Mouse (Mus musculus): ENCODE measurements around the gene Taar8c.
"Not testable (repeated sequence)": the region's sequence is repeated elsewhere in the genome, so short reads cannot be mapped to it uniquely, and the experiment has no call there.

Gene Taar8c

GRCm38 (mm10) chr10:24101812-24102211 is at the start of gene Taar8c:
Taar8c (minus strand) TSS chr10:24101912.
- DNase-seq (ENCODE audit: extremely low read depth, low read depth) = not testable (repeated sequence)

GRCm38 (mm10) chr10:24150086-24150485 is 48.4 kb upstream of the Taar8c start:
- DNase-seq (ENCODE audit: extremely low read depth, low read depth) = no peak

GRCm38 (mm10) chr10:24149135-24149781 is 47.5 kb upstream of the Taar8c start, which contains the start of gene Stx7:
Stx7 (plus strand) TSS chr10:24149302.
- DNase-seq (ENCODE audit: extremely low read depth, low read depth) = peak; percentile 92

- no peak for DNase-seq (ENCODE audit: extremely low read depth, low read depth)
Measured at GRCm38 (mm10) chr10:24142735-24143134, 41.0 kb upstream of the Taar8c start.

- DNase-seq (ENCODE audit: extremely low read depth, low read depth) = no peak
Measured at GRCm38 (mm10) chr10:24138623-24139261, 37.0 kb upstream of the Taar8c start.

- DNase-seq (ENCODE audit: extremely low read depth, low read depth) = peak; percentile 27
Measured at GRCm38 (mm10) chr10:24134071-24134645, 32.4 kb upstream of the Taar8c start.

GRCm38 (mm10) chr10:24133132-24133531 is 31.4 kb upstream of the Taar8c start:
- DNase-seq (ENCODE audit: extremely low read depth, low read depth) = peak; percentile 86

- peak; percentile 24 for DNase-seq (ENCODE audit: extremely low read depth, low read depth)
Measured at GRCm38 (mm10) chr10:24132273-24132672, 30.6 kb upstream of the Taar8c start.

- DNase-seq (ENCODE audit: extremely low read depth, low read depth) = peak; percentile 83
Measured at GRCm38 (mm10) chr10:24131451-24132262, 29.9 kb upstream of the Taar8c start.

GRCm38 (mm10) chr10:24111116-24111778 is 9.5 kb upstream of the Taar8c start:
- peak; percentile 26 for DNase-seq (ENCODE audit: extremely low read depth, low read depth)

GRCm38 (mm10) chr10:24109434-24109833 is 7.7 kb upstream of the Taar8c start, which contains the start of gene Taar9:
Taar9 (minus strand) TSS chr10:24109534.
- DNase-seq (ENCODE audit: extremely low read depth, low read depth) = not testable (repeated sequence)

- DNase-seq (ENCODE audit: extremely low read depth, low read depth) = no peak
Measured at GRCm38 (mm10) chr10:24108236-24108635, 6.5 kb upstream of the Taar8c start.

- peak; percentile 14 for DNase-seq (ENCODE audit: extremely low read depth, low read depth)
Measured at GRCm38 (mm10) chr10:24107747-24108146, 6.0 kb upstream of the Taar8c start.

GRCm38 (mm10) chr10:24103299-24103698 is 1.6 kb upstream of the Taar8c start:
- not testable (repeated sequence) for DNase-seq (ENCODE audit: extremely low read depth, low read depth)

- not testable (repeated sequence) for DNase-seq (ENCODE audit: extremely low read depth, low read depth)
Measured at GRCm38 (mm10) chr10:24097010-24097409, 4.7 kb downstream of the Taar8c start.

- DNase-seq (ENCODE audit: extremely low read depth, low read depth) = no peak
Measured at GRCm38 (mm10) chr10:24092194-24092593, 9.5 kb downstream of the Taar8c start, which contains the start of gene Taar8b. Taar8b (minus strand) TSS chr10:24092294.

- no peak for DNase-seq (ENCODE audit: extremely low read depth, low read depth)
Measured at GRCm38 (mm10) chr10:24087168-24087567, 14.5 kb downstream of the Taar8c start.

GRCm38 (mm10) chr10:24086555-24086954 is 15.2 kb downstream of the Taar8c start:
- no peak for DNase-seq (ENCODE audit: extremely low read depth, low read depth)

GRCm38 (mm10) chr10:24085936-24086335 is 15.8 kb downstream of the Taar8c start:
- no peak for DNase-seq (ENCODE audit: extremely low read depth, low read depth)

- no peak for DNase-seq (ENCODE audit: extremely low read depth, low read depth)
Measured at GRCm38 (mm10) chr10:24080166-24080565, 21.5 kb downstream of the Taar8c start.

- DNase-seq (ENCODE audit: extremely low read depth, low read depth) = not testable (repeated sequence)
Measured at GRCm38 (mm10) chr10:24076200-24076599, 25.5 kb downstream of the Taar8c start, which contains the start of gene Taar8a. Taar8a (plus strand) TSS chr10:24076500.

All from MEL-GATA-1-ER (cell line).